Mouse (Mus musculus): ENCODE measurements around the gene Rpl10a.

DNA sequence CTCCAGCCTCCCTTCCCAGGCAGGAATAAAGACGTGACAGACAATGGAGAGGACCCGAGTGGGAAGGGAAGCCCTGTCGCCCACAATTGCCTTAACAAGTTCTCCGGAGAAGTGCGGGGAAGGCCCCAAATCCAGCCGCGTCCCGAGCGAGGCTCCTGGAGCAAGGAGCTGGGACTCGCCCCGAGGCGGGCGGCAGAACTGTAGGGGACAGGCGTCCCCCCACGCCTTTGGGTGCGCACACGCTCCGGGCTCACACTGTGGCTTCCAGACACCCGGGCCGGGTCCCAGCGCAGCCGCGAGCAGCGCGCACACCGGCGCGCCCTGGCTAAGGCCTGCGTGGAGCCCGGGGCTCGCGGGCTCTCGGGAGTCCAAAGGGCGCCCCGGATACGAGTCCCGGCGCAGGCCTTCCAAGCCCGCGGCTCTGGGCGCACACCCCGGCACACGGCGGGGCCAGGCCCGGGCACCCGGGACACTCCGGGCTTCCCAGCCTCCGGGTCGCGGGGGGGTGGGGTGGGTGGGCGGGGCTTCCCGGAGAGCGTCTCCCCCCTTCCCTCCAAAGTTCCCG lies 21.7 kb downstream of the Rpl10a start:
- TF ChIP-seq CTCF (IDR thresholded peaks at IDR 0.05; ENCODE audit: control insufficient read depth, insufficient read depth, low read length) (no peak), POLR2A (IDR thresholded peaks at IDR 0.05; ENCODE audit: borderline replicate concordance, control insufficient read depth, low read depth, low read length) (no peak)
